Mouse (Mus musculus) small intestine, adult 2 months (tissue): ENCODE data around the gene Pank2.

Source experiments
- CTCF ChIP-seq: fragments of 200-500 bp; IDR thresholded peaks from 2 replicates; pipeline ENCODE4 v1.5.1; 2012; ENCODE audit warnings: low read depth, mild to moderate bottlenecking, control low read depth, inconsistent platforms, low read length, moderate library complexity, mixed read lengths; ENCODE audit not compliant: insufficient replicate concordance, insufficient read length; ENCODE audit errors: extremely low read depth
- POLR2A ChIP-seq: fragments of 200-500 bp; IDR thresholded peaks from 2 replicates; pipeline ENCODE4 v1.6.1; 2012; ENCODE audit warnings: low read depth, mild to moderate bottlenecking, control low read depth, inconsistent platforms, low read length, moderate library complexity

GRCm38 (mm10) chr2:131223569-131223968 lies 38.7 kb upstream of the Pank2 start:
- TF ChIP-seq CTCF (no peak), POLR2A (no peak)
